Mouse (Mus musculus): ENCODE results near the gene Mrpl53.

The Mrpl53 gene

GRCm38 (mm10) chr6:83142211-83142731 lies 33.4 kb downstream of the Mrpl53 start:
- peaks cover 5% of the 10 kb centered on the region; the same call in 1 of the 2 replicates for H3K9me3 ChIP-seq (ENCODE audit: low read length)
- TF ChIP-seq CTCF (conservative IDR thresholded peaks at IDR 0.05; ENCODE audit: low read length) (no peak), NANOG (IDR thresholded peaks at IDR 0.05; ENCODE audit: borderline replicate concordance, low read length) (no peak), POU5F1 (IDR thresholded peaks at IDR 0.05; ENCODE audit: borderline replicate concordance, low read length) (no peak)
- H3K4me3 ChIP-seq (replicated peaks; ENCODE audit: low read length): peak overlapping the region; percentile 77
- H3K27me3 ChIP-seq (ENCODE audit: insufficient read depth, low read length): peaks cover 71% of the 10 kb centered on the region
- H3K36me3 ChIP-seq (ENCODE audit: insufficient read depth, low read length): no peaks in the 10 kb centered on the region
- peaks cover 56% of the 10 kb centered on the region for H3K4me1 ChIP-seq (replicated peaks; ENCODE audit: low read depth, low read length)

- Histone ChIP-seq H3K9me3 (ENCODE audit: low read length) (peaks cover 5% of the 10 kb centered on the region; the same call in 1 of the 2 replicates), H3K4me3 (replicated peaks; ENCODE audit: low read length) (peak overlapping the region; percentile 77), H3K27me3 (ENCODE audit: insufficient read depth, low read length) (peaks cover 71% of the 10 kb centered on the region), H3K36me3 (ENCODE audit: insufficient read depth, low read length) (no peaks in the 10 kb centered on the region), H3K4me1 (replicated peaks; ENCODE audit: low read depth, low read length) (peaks cover 56% of the 10 kb centered on the region)
- TF ChIP-seq CTCF (conservative IDR thresholded peaks at IDR 0.05; ENCODE audit: low read length) (no peak), NANOG (IDR thresholded peaks at IDR 0.05; ENCODE audit: borderline replicate concordance, low read length) (no peak), POU5F1 (IDR thresholded peaks at IDR 0.05; ENCODE audit: borderline replicate concordance, low read length) (no peak)
Measured at GRCm38 (mm10) chr6:83142886-83143285, 34.0 kb downstream of the Mrpl53 start.

- Histone ChIP-seq H3K4me3 (replicated peaks; ENCODE audit: low read length) (no peak overlapping the region), H3K36me3 (ENCODE audit: insufficient read depth, low read length) (peaks cover 6% of the 10 kb centered on the region)
- TF ChIP-seq NANOG (IDR thresholded peaks at IDR 0.05; ENCODE audit: borderline replicate concordance, low read length) (no peak), CTCF (conservative IDR thresholded peaks at IDR 0.05; ENCODE audit: low read length) (no peak), POU5F1 (IDR thresholded peaks at IDR 0.05; ENCODE audit: borderline replicate concordance, low read length) (no peak)
Measured at GRCm38 (mm10) chr6:83145209-83145608, 36.4 kb downstream of the Mrpl53 start.

GRCm38 (mm10) chr6:83145805-83146204 lies 37.0 kb downstream of the Mrpl53 start:
- no peak for TF ChIP-seq NANOG (IDR thresholded peaks at IDR 0.05; ENCODE audit: borderline replicate concordance, low read length)
- no peak for TF ChIP-seq POU5F1 (IDR thresholded peaks at IDR 0.05; ENCODE audit: borderline replicate concordance, low read length)
- no peak for TF ChIP-seq CTCF (conservative IDR thresholded peaks at IDR 0.05; ENCODE audit: low read length)

More at GRCm38 (mm10) chr6:83145209-83145608, 36.4 kb downstream of the Mrpl53 start:
- peaks cover 51% of the 10 kb centered on the region for H3K4me1 ChIP-seq (replicated peaks; ENCODE audit: low read depth, low read length)
- H3K9me3 ChIP-seq (ENCODE audit: low read length): peaks cover 5% of the 10 kb centered on the region; the same call in 1 of the 2 replicates
- peaks cover 54% of the 10 kb centered on the region for H3K27me3 ChIP-seq (ENCODE audit: insufficient read depth, low read length)

GRCm38 (mm10) chr6:83147280-83147679 lies 38.4 kb downstream of the Mrpl53 start:
- no peak for TF ChIP-seq CTCF (conservative IDR thresholded peaks at IDR 0.05; ENCODE audit: low read length)
- no peak for TF ChIP-seq POU5F1 (IDR thresholded peaks at IDR 0.05; ENCODE audit: borderline replicate concordance, low read length)
- TF ChIP-seq NANOG (IDR thresholded peaks at IDR 0.05; ENCODE audit: borderline replicate concordance, low read length): no peak
- H3K27me3 ChIP-seq (ENCODE audit: insufficient read depth, low read length): peaks cover 49% of the 10 kb centered on the region
- H3K9me3 ChIP-seq (ENCODE audit: low read length): no peaks in the 10 kb centered on the region
- 0 out of 2 replicates have a peak overlapping the region, but pooled peaks have one; percentile 1 for H3K4me3 ChIP-seq (replicated peaks; ENCODE audit: low read length)
- peaks cover 6% of the 10 kb centered on the region for H3K36me3 ChIP-seq (ENCODE audit: insufficient read depth, low read length)
- H3K4me1 ChIP-seq (replicated peaks; ENCODE audit: low read depth, low read length): peaks cover 69% of the 10 kb centered on the region

More at GRCm38 (mm10) chr6:83145805-83146204, 37.0 kb downstream of the Mrpl53 start:
- peaks cover 6% of the 10 kb centered on the region for H3K36me3 ChIP-seq (ENCODE audit: insufficient read depth, low read length)
- peaks cover 5% of the 10 kb centered on the region; the same call in 1 of the 2 replicates for H3K9me3 ChIP-seq (ENCODE audit: low read length)
- H3K4me3 ChIP-seq (replicated peaks; ENCODE audit: low read length): peak overlapping the region; percentile 26; the same call in 1 of the 2 replicates
- peaks cover 53% of the 10 kb centered on the region for H3K27me3 ChIP-seq (ENCODE audit: insufficient read depth, low read length)
- peaks cover 57% of the 10 kb centered on the region for H3K4me1 ChIP-seq (replicated peaks; ENCODE audit: low read depth, low read length)

GRCm38 (mm10) chr6:83151721-83152120 lies 42.9 kb downstream of the Mrpl53 start:
- peaks cover 6% of the 10 kb centered on the region for H3K36me3 ChIP-seq (ENCODE audit: insufficient read depth, low read length)
- no peak overlapping the region for H3K4me3 ChIP-seq (replicated peaks; ENCODE audit: low read length)
- no peaks in the 10 kb centered on the region for H3K9me3 ChIP-seq (ENCODE audit: low read length)
- no peak for TF ChIP-seq NANOG (IDR thresholded peaks at IDR 0.05; ENCODE audit: borderline replicate concordance, low read length)
- no peak for TF ChIP-seq POU5F1 (IDR thresholded peaks at IDR 0.05; ENCODE audit: borderline replicate concordance, low read length)
- TF ChIP-seq CTCF (conservative IDR thresholded peaks at IDR 0.05; ENCODE audit: low read length): no peak
- peaks cover 65% of the 10 kb centered on the region for H3K27me3 ChIP-seq (ENCODE audit: insufficient read depth, low read length)
- H3K4me1 ChIP-seq (replicated peaks; ENCODE audit: low read depth, low read length): peaks cover 58% of the 10 kb centered on the region

GRCm38 (mm10) chr6:83153038-83153437 lies 44.2 kb downstream of the Mrpl53 start:
- TF ChIP-seq POU5F1 (IDR thresholded peaks at IDR 0.05; ENCODE audit: borderline replicate concordance, low read length): no peak
- no peak for TF ChIP-seq NANOG (IDR thresholded peaks at IDR 0.05; ENCODE audit: borderline replicate concordance, low read length)
- no peak for TF ChIP-seq CTCF (conservative IDR thresholded peaks at IDR 0.05; ENCODE audit: low read length)
- H3K4me1 ChIP-seq (replicated peaks; ENCODE audit: low read depth, low read length): peaks cover 46% of the 10 kb centered on the region
- peaks cover 6% of the 10 kb centered on the region for H3K36me3 ChIP-seq (ENCODE audit: insufficient read depth, low read length)
- no peak overlapping the region for H3K4me3 ChIP-seq (replicated peaks; ENCODE audit: low read length)
- H3K9me3 ChIP-seq (ENCODE audit: low read length): no peaks in the 10 kb centered on the region
- peaks cover 63% of the 10 kb centered on the region for H3K27me3 ChIP-seq (ENCODE audit: insufficient read depth, low read length)

- peaks cover 6% of the 10 kb centered on the region for H3K36me3 ChIP-seq (ENCODE audit: insufficient read depth, low read length)
- TF ChIP-seq POU5F1 (IDR thresholded peaks at IDR 0.05; ENCODE audit: borderline replicate concordance, low read length) (no peak), CTCF (conservative IDR thresholded peaks at IDR 0.05; ENCODE audit: low read length) (no peak), NANOG (IDR thresholded peaks at IDR 0.05; ENCODE audit: borderline replicate concordance, low read length) (no peak)
- peaks cover 46% of the 10 kb centered on the region for H3K4me1 ChIP-seq (replicated peaks; ENCODE audit: low read depth, low read length)
- peaks cover 61% of the 10 kb centered on the region for H3K27me3 ChIP-seq (ENCODE audit: insufficient read depth, low read length)
- no peaks in the 10 kb centered on the region for H3K9me3 ChIP-seq (ENCODE audit: low read length)
- H3K4me3 ChIP-seq (replicated peaks; ENCODE audit: low read length): no peak overlapping the region
Measured at GRCm38 (mm10) chr6:83153485-83153884, 44.6 kb downstream of the Mrpl53 start.
